In genomic region chr2:120566886-120567797, GRCm38 (mm10) we compare ENCODE assay signal across 8 mouse cellular contexts. TPM values are rescaled to one million over a fixed set of nuclear protein-coding genes. Genes with fewer than 3 reads are reported as not detected.
DNase-seq lines count a peak whose midpoint lies in the region; ATAC-seq and TF ChIP-seq lines count a peak whose summit lies in the region.

Gene Snap23, plus strand, starts transcription at chr2:120567671.

- dilution Hi-C loops in CH12.LX (cut with MboI; ENCODE audit: extremely low pct_ligation_motif_present, extremely low pct_unique_long_range_greater_than_20kb, low sequenced_read_pairs) = no loop called here

- no peak for TF ChIP-seq EP300 in CH12.LX (IDR thresholded peaks at IDR 0.05; ENCODE audit: low read length)

- TF ChIP-seq POLR2A in CH12.LX (IDR thresholded peaks at IDR 0.05; ENCODE audit: low read depth, low read length) = peak; percentile 89

- peak within 1 kb of the TSS; percentile 61 for H3K9ac ChIP-seq in CH12.LX (ENCODE audit: insufficient read depth, low read depth)
- H3K9ac ChIP-seq in forebrain, embryonic 11.5 days (ENCODE audit: low read length) = peak within 1 kb of the TSS; percentile 70
- H3K9ac ChIP-seq in heart, embryonic 16.5 days (ENCODE audit: low read length) = peak within 1 kb of the TSS; percentile 86
- H3K9ac ChIP-seq in liver, embryonic 15.5 days = peak within 1 kb of the TSS; percentile 79
- peak within 1 kb of the TSS; percentile 59 for H3K9ac ChIP-seq in neural tube, embryonic 12.5 days

- no peak for TF ChIP-seq RAD21 in CH12.LX (IDR thresholded peaks at IDR 0.05; ENCODE audit: low read depth, low read length)

- peaks cover 2 to 37% of the 10 kb centered on the region in 2 experiments; a peak in 3 of 4 replicates for H3K4me1 ChIP-seq in CH12.LX (ENCODE audit: control insufficient read depth in 1 of 2, insufficient read depth in 2 of 2)
- H3K4me1 ChIP-seq in forebrain, embryonic 11.5 days (replicated peaks; ENCODE audit: control insufficient read depth, insufficient read depth, low read length) = peaks cover 3% of the 10 kb centered on the region; the same call in 1 of the 2 replicates
- H3K4me1 ChIP-seq in heart, embryonic 16.5 days (ENCODE audit: control insufficient read depth, insufficient read depth, low read length) = peaks cover 18% of the 10 kb centered on the region
- peaks cover 66% of the 10 kb centered on the region for H3K4me1 ChIP-seq in liver, embryonic 15.5 days (replicated peaks)
- H3K4me1 ChIP-seq in neural tube, embryonic 12.5 days = peaks cover 21% of the 10 kb centered on the region

- no peaks in the 10 kb centered on the region for H3K27me3 ChIP-seq in CH12.LX (replicated peaks)
- no peaks in the 10 kb centered on the region for H3K27me3 ChIP-seq in forebrain, embryonic 11.5 days (ENCODE audit: control insufficient read depth, insufficient read depth, low read length)
- no peaks in the 10 kb centered on the region for H3K27me3 ChIP-seq in heart, embryonic 16.5 days (ENCODE audit: control insufficient read depth, insufficient read depth, low read length)
- no peaks in the 10 kb centered on the region for H3K27me3 ChIP-seq in liver, embryonic 15.5 days
- no peaks in the 10 kb centered on the region for H3K27me3 ChIP-seq in neural tube, embryonic 12.5 days (replicated peaks)

- TF ChIP-seq CTCF in CH12.LX (conservative IDR thresholded peaks at IDR 0.05 in 1 of 2, IDR thresholded peaks at IDR 0.05 in 1 of 2; ENCODE audit: low read depth in 2 of 2, low read length in 2 of 2) = no peak

- H3K79me2 ChIP-seq in CH12.LX (replicated peaks; ENCODE audit: control insufficient read depth, extremely low read depth, insufficient read depth, poor library complexity, severe bottlenecking) = peaks cover 29% of the 10 kb centered on the region

- H3K36me3 ChIP-seq in CH12.LX (replicated peaks in 1 of 2; ENCODE audit: control insufficient read depth in 1 of 2, insufficient read depth in 1 of 2, low read length in 1 of 2) = peaks cover 0 to 11% of the 10 kb centered on the region in 2 experiments
- H3K36me3 ChIP-seq in forebrain, embryonic 11.5 days (ENCODE audit: control insufficient read depth, insufficient read depth, low read length) = no peaks in the 10 kb centered on the region
- peaks cover 2% of the 10 kb centered on the region; the same call in 1 of the 2 replicates for H3K36me3 ChIP-seq in heart, embryonic 16.5 days (ENCODE audit: control insufficient read depth, insufficient read depth)
- H3K36me3 ChIP-seq in liver, embryonic 15.5 days (replicated peaks) = peaks cover 8% of the 10 kb centered on the region; the same call in 1 of the 2 replicates
- H3K36me3 ChIP-seq in neural tube, embryonic 12.5 days = peaks cover 6% of the 10 kb centered on the region; the same call in 1 of the 2 replicates

- in situ Hi-C loops in CH12.LX (cut with MboI; ENCODE audit: low pct_ligation_motif_present, low pct_unique_long_range_greater_than_20kb, low sequenced_read_pairs) = no loop called here

- H3K4me2 ChIP-seq in CH12.LX (ENCODE audit: insufficient read depth, low read depth, poor library complexity, severe bottlenecking) = peak within 1 kb of the TSS; percentile 98
- peak within 1 kb of the TSS; percentile 71 for H3K4me2 ChIP-seq in forebrain, embryonic 11.5 days (ENCODE audit: low read depth, low read length, severe bottlenecking)
- H3K4me2 ChIP-seq in heart, embryonic 16.5 days (ENCODE audit: low read depth, low read length) = peak within 1 kb of the TSS; percentile 78
- peak within 1 kb of the TSS; percentile 86 for H3K4me2 ChIP-seq in liver, embryonic 15.5 days
- peak within 1 kb of the TSS; percentile 66 for H3K4me2 ChIP-seq in neural tube, embryonic 12.5 days (replicated peaks)

- 0 out of 2 replicates have a peak within 1 kb of the TSS, but pooled peaks have one; percentile 7 for H3K27ac ChIP-seq in CH12.LX (ENCODE audit: insufficient read depth, low read depth)
- H3K27ac ChIP-seq in forebrain, embryonic 11.5 days (ENCODE audit: low read depth, low read length) = no peak within 1 kb of the TSS
- H3K27ac ChIP-seq in heart, embryonic 16.5 days (ENCODE audit: low read length) = peak within 1 kb of the TSS; percentile 94
- peak within 1 kb of the TSS; percentile 84 for H3K27ac ChIP-seq in liver, embryonic 15.5 days (replicated peaks)
- H3K27ac ChIP-seq in neural tube, embryonic 12.5 days = no peak within 1 kb of the TSS; the same call in 1 of the 2 replicates

- peak within 1 kb of the TSS; percentile 83 to 93 (median 86) for H3K4me3 ChIP-seq in CH12.LX (replicated peaks in 1 of 3; ENCODE audit: low read depth in 2 of 3, low read length in 2 of 3, poor library complexity in 1 of 3)
- H3K4me3 ChIP-seq in forebrain, embryonic 11.5 days (ENCODE audit: low read depth, low read length) = peak within 1 kb of the TSS; percentile 58
- H3K4me3 ChIP-seq in heart, embryonic 16.5 days (ENCODE audit: low read length) = peak within 1 kb of the TSS; percentile 69
- peak within 1 kb of the TSS; percentile 87 for H3K4me3 ChIP-seq in liver, embryonic 15.5 days (replicated peaks)
- H3K4me3 ChIP-seq in neural tube, embryonic 12.5 days = peak within 1 kb of the TSS; percentile 54

- H3K9me3 ChIP-seq in CH12.LX (replicated peaks; ENCODE audit: low read length) = no peaks in the 10 kb centered on the region
- no peaks in the 10 kb centered on the region for H3K9me3 ChIP-seq in forebrain, embryonic 11.5 days (ENCODE audit: control insufficient read depth, low read length)
- no peaks in the 10 kb centered on the region for H3K9me3 ChIP-seq in heart, embryonic 16.5 days (replicated peaks; ENCODE audit: control insufficient read depth, low read length)
- no peaks in the 10 kb centered on the region for H3K9me3 ChIP-seq in liver, embryonic 15.5 days (replicated peaks)
- H3K9me3 ChIP-seq in neural tube, embryonic 12.5 days = no peaks in the 10 kb centered on the region

- DNase-seq in CH12.LX (ENCODE audit: extremely low read depth) = peak; percentile 83
- DNase-seq in c-Kit-positive CD71-positive TER-119-negative erythroid progenitor cells, embryonic 14.5 days (ENCODE audit: low read depth) = peak; percentile 80
- DNase-seq in forebrain, embryonic 11.5 days (ENCODE audit: low spot score) = peak; percentile 97
- peak; percentile 95 to 97 for DNase-seq in kidney, postnatal 36 days
- peak; percentile 89 for DNase-seq in telencephalon, adult 2 months (ENCODE audit: low read depth, low spot score)

- WGBS in forebrain, embryonic 11.5 days = 2% methylated on average over 42 of the region's 42 CpGs
- under 1% methylated on average over 42 of the region's 42 CpGs for WGBS in heart, embryonic 16.5 days
- 1% methylated on average over 42 of the region's 42 CpGs for WGBS in liver, embryonic 15.5 days (ENCODE audit: insufficient replicate concordance)
- 2% methylated on average over 42 of the region's 42 CpGs for WGBS in neural tube, embryonic 12.5 days

- peak; percentile 94 for ATAC-seq in forebrain, embryonic 11.5 days (replicated peaks; ENCODE audit: low FRiP score)
- ATAC-seq in heart, embryonic 16.5 days (replicated peaks; ENCODE audit: extremely low read depth, insufficient read depth, low FRiP score) = peak; percentile 96
- peak; percentile 94 for ATAC-seq in liver, embryonic 15.5 days (ENCODE audit: insufficient read depth)
- ATAC-seq in neural tube, embryonic 12.5 days (ENCODE audit: low FRiP score, low read depth) = peak; percentile 89

TF ChIP-seq in CH12.LX, 34 proteins besides CTCF, POLR2A, EP300 and RAD21:
- TF ChIP-seq ETS1 (conservative IDR thresholded peaks at IDR 0.05; ENCODE audit: low read depth, low read length) (no peak), NELFE (IDR thresholded peaks at IDR 0.05; ENCODE audit: low read depth, low read length) (peak; percentile 91), RCOR1 (conservative IDR thresholded peaks at IDR 0.05; ENCODE audit: low read depth, low read length) (0 out of 2 replicates have a peak, but pooled peaks have one; percentile 41), MEF2A (IDR thresholded peaks at IDR 0.05; ENCODE audit: borderline replicate concordance, low read depth, low read length) (0 out of 2 replicates have a peak, but pooled peaks have one; percentile 23), MXI1 (IDR thresholded peaks at IDR 0.05; ENCODE audit: low read depth, low read length) (peak; percentile 64; the same call in 1 of the 2 replicates), JUND (conservative IDR thresholded peaks at IDR 0.05; ENCODE audit: low read depth, low read length) (no peak), TCF12 (IDR thresholded peaks at IDR 0.05; ENCODE audit: low read depth, low read length) (peak; percentile 76), SIN3A (IDR thresholded peaks at IDR 0.05; ENCODE audit: low read length) (peak; percentile 72), MAZ (IDR thresholded peaks at IDR 0.05; ENCODE audit: low read depth, low read length) (no peak), CHD1 (IDR thresholded peaks at IDR 0.05; ENCODE audit: low read depth, low read length) (0 out of 2 replicates have a peak, but pooled peaks have one; percentile 14), POLR2AphosphoS2 (IDR thresholded peaks at IDR 0.05; ENCODE audit: low read depth, low read length) (peak; percentile 76; the same call in 1 of the 2 replicates), HCFC1 (IDR thresholded peaks at IDR 0.05; ENCODE audit: low read depth, low read length) (peak; percentile 55; the same call in 1 of the 2 replicates), IRF4 (IDR thresholded peaks at IDR 0.05; ENCODE audit: low read depth, low read length) (no peak), ZMIZ1 (IDR thresholded peaks at IDR 0.05; ENCODE audit: low read depth, low read length) (peak; percentile 71; the same call in 1 of the 2 replicates), ZC3H11A (IDR thresholded peaks at IDR 0.05; ENCODE audit: low read depth, low read length) (no peak), TBP (conservative IDR thresholded peaks at IDR 0.05; ENCODE audit: low read depth, low read length) (peak; percentile 27; the same call in 1 of the 2 replicates), GABPA (IDR thresholded peaks at IDR 0.05; ENCODE audit: insufficient replicate concordance, low read depth, low read length) (no peak), NRF1 (IDR thresholded peaks at IDR 0.05; ENCODE audit: low read depth, low read length) (peak; percentile 100)

RNA-seq across cellular contexts. Expression of gene Snap23, which starts in this region (rescaled TPM):
- 15.9 and 20.5 TPM in 2 replicates for total RNA-seq in CH12.LX (2012; rRNA removed)
- total RNA-seq in CH12.LX (2014; rRNA removed) = 23.0 and 25.3 TPM in 2 replicates
- polyA plus RNA-seq in CH12.LX (2012; ENCODE audit: insufficient read length, low read depth) = 35.8 and 44.5 TPM in 2 replicates
- polyA plus RNA-seq in forebrain, embryonic 11.5 days (2014; fragmentation: Nextera tagmentation; extraction: Ambion mirVana) = 46.8 and 51.7 TPM in 2 replicates
- polyA plus RNA-seq in heart, embryonic 16.5 days (2015; fragmentation: Nextera tagmentation; extraction: Ambion mirVana) = 46.1 and 53.8 TPM in 2 replicates
- polyA plus RNA-seq in liver, embryonic 15.5 days (2015; fragmentation: Nextera tagmentation; extraction: Ambion mirVana) = 24.7 and 27.4 TPM in 2 replicates
- polyA plus RNA-seq in neural tube, embryonic 12.5 days (2016; fragmentation: Nextera tagmentation; extraction: Ambion mirVana) = 34.2 and 35.1 TPM in 2 replicates

Comparison
In these comparisons a context has a peak if more than half of its experiments do, and no peak if none do; other contexts are left out.
1. H3K27ac ChIP-seq: peak in CH12.LX (single experiment), heart, embryonic 16.5 days (single experiment) and liver, embryonic 15.5 days (single experiment); none in forebrain, embryonic 11.5 days (single experiment) and neural tube, embryonic 12.5 days (single experiment).
2. Peak in every context shown above with its lines, with median percentiles within 50 percentile points of each other: DNase-seq, H3K4me2 ChIP-seq, H3K4me3 ChIP-seq, H3K9ac ChIP-seq and ATAC-seq.